Mouse (Mus musculus) midbrain, postnatal 0 days (tissue): Measurements from ENCODE around the gene Dlgap5. TPM values are rescaled to one million over a fixed set of nuclear protein-coding genes. Genes with fewer than 3 reads are reported as not detected.

Experiments used
- ATAC-seq: fragments of 200-750 bp; cut with Nextera tagmentation; 2 replicates; pipeline ENCODE4 v1.8.0; 2017; ENCODE audit warnings: moderate number of reproducible peaks, mild to moderate bottlenecking, moderate TSS enrichment, moderate library complexity; ENCODE audit not compliant: low FRiP score
- DNase-seq: peaks from one replicate; pipeline ENCODE4 v3.0.0-alpha.2; 2015; ENCODE audit warnings: low spot score
- H3K27ac ChIP-seq: fragments of 300-500 bp; sonication (generic); 2 replicates; pipeline ENCODE4 v1.5.1; 2014; ENCODE audit warnings: low read depth, mild to moderate bottlenecking, low read length, mixed read lengths
- H3K27me3 ChIP-seq: fragments of 300-500 bp; sonication (generic); 2 replicates; pipeline ENCODE4 v1.6.1; 2014; ENCODE audit warnings: low read length, control low read depth, mixed read lengths; ENCODE audit not compliant: insufficient read depth
- H3K36me3 ChIP-seq: fragments of 300-500 bp; sonication (generic); 2 replicates; pipeline ENCODE4 v1.6.1; 2014; ENCODE audit warnings: low read length, control low read depth, mixed read lengths; ENCODE audit not compliant: insufficient read depth
- H3K4me1 ChIP-seq: fragments of 300-500 bp; sonication (generic); 2 replicates; pipeline ENCODE4 v1.6.1; 2014; ENCODE audit warnings: mild to moderate bottlenecking, control low read depth, antibody characterized with exemption, low read length, mixed read lengths; ENCODE audit not compliant: insufficient read depth
- H3K4me2 ChIP-seq: fragments of 300-500 bp; sonication (generic); 2 replicates; pipeline ENCODE4 v1.6.1; 2014; ENCODE audit warnings: low read depth, mild to moderate bottlenecking, low read length, mixed read lengths; ENCODE audit not compliant: poor library complexity, severe bottlenecking
- H3K4me3 ChIP-seq: fragments of 300-500 bp; sonication (generic); 2 replicates; pipeline ENCODE4 v1.5.1; 2014; ENCODE audit warnings: low read depth, mild to moderate bottlenecking, low read length, moderate library complexity
- H3K9ac ChIP-seq: fragments of 300-500 bp; sonication (generic); replicated peaks from 2 replicates; pipeline ENCODE4 v1.6.1; 2014; ENCODE audit warnings: mild to moderate bottlenecking, low read length, moderate library complexity, mixed read lengths; ENCODE audit not compliant: poor library complexity, severe bottlenecking
- H3K9me3 ChIP-seq: fragments of 300-500 bp; sonication (generic); 2 replicates; pipeline ENCODE4 v1.6.1; 2016; ENCODE audit warnings: low read length, control low read depth
- CTCF ChIP-seq: IDR thresholded peaks from 2 replicates; pipeline ENCODE4 v1.5.1; 2016; ENCODE audit warnings: antibody characterized with exemption, mild to moderate bottlenecking
- WGBS: fragments of 180-500 bp; shearing (Covaris S2); extraction: QIAGEN DNeasy Blood & Tissue Kit; methylation state at CpG from one replicate; pipeline ENCODE4 v1.1.7; 2014; 5-methylcytosine and 5-hydroxymethylcytosine counted together
- polyA plus RNA-seq: library from polyadenylated mRNA; unstranded; fragments of >200 nt; fragmentation: Nextera tagmentation; extraction: Ambion mirVana; gene quantifications from 2 replicates; pipeline ENCODE4 v1.2.1, GENCODE M21; 2015
- total RNA-seq: library from RNA; depleted of rRNA; stranded (reverse); fragments of >200 nt; gene quantifications from 2 replicates; pipeline ENCODE4 v1.2.3, GENCODE M21; 2014

The Dlgap5 gene
- total and polyA plus RNA-seq, 2 experiments from 2014 or later: 1.7 to 2.2 TPM

GRCm38 (mm10) chr14:47393354-47394094 is 24.7 kb downstream of the Dlgap5 start:
- Histone ChIP-seq H3K27me3 (no peaks in the 10 kb centered on the region), H3K4me3 (no peak overlapping the region), H3K4me1 (no peaks in the 10 kb centered on the region), H3K36me3 (no peaks in the 10 kb centered on the region), H3K9ac (no peak overlapping the region), H3K9me3 (no peaks in the 10 kb centered on the region), H3K4me2 (no peak overlapping the region), H3K27ac (no peak overlapping the region)
- DNase-seq (no peak), ATAC-seq (no peak)
- WGBS: 95% methylated on average over 10 of the region's 10 CpGs
- TF ChIP-seq CTCF: no peak

- no peak overlapping the region for H3K4me2 ChIP-seq
- no peak overlapping the region for H3K4me3 ChIP-seq
- no peaks in the 10 kb centered on the region for H3K4me1 ChIP-seq
- TF ChIP-seq CTCF: no peak
- no peak overlapping the region for H3K9ac ChIP-seq
- DNase-seq (no peak), ATAC-seq (no peak)
- no peaks in the 10 kb centered on the region for H3K36me3 ChIP-seq
- H3K27ac ChIP-seq: no peak overlapping the region
- WGBS: 84% methylated on average over 11 of the region's 11 CpGs
- H3K9me3 ChIP-seq: no peaks in the 10 kb centered on the region
- H3K27me3 ChIP-seq: no peaks in the 10 kb centered on the region
Measured at GRCm38 (mm10) chr14:47386125-47386524, 32.1 kb downstream of the Dlgap5 start.

DNA sequence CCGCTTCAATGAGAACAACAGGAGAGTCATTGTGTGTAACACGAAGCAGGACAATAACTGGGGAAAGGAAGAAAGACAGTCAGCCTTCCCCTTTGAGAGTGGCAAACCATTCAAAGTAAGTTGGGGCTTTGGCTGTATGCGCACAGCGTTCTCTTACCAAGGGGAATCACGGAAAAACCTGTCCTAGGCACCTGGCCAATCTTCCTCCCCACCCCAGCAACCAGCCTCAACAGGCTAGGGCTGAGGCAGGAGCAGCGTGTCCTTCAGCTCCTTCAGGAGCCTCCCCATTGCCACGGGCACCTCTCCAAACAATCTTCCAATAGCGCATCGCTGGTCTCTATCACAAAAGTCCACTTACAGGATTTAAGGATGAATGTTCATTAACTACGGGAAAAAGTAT is 33.6 kb downstream of the Dlgap5 start:
- ATAC-seq: no peak
- no peak overlapping the region for H3K4me2 ChIP-seq
- no peak overlapping the region for H3K9ac ChIP-seq
- no peak overlapping the region for H3K4me3 ChIP-seq
- no peaks in the 10 kb centered on the region for H3K27me3 ChIP-seq
- no peak overlapping the region for H3K27ac ChIP-seq
- 83% methylated on average over 10 of the region's 10 CpGs for WGBS
- H3K9me3 ChIP-seq: no peaks in the 10 kb centered on the region
- no peaks in the 10 kb centered on the region for H3K4me1 ChIP-seq
- no peak for DNase-seq
- H3K36me3 ChIP-seq: no peaks in the 10 kb centered on the region
- no peak for TF ChIP-seq CTCF

GRCm38 (mm10) chr14:47383911-47384310 is 34.3 kb downstream of the Dlgap5 start:
- no peak overlapping the region for H3K4me3 ChIP-seq
- no peak for TF ChIP-seq CTCF
- no peak for DNase-seq
- H3K27me3 ChIP-seq: no peaks in the 10 kb centered on the region
- H3K9me3 ChIP-seq: no peaks in the 10 kb centered on the region
- no peak for ATAC-seq
- no peak overlapping the region for H3K4me2 ChIP-seq
- no peaks in the 10 kb centered on the region for H3K4me1 ChIP-seq
- H3K27ac ChIP-seq: no peak overlapping the region
- 91% methylated on average over 7 of the region's 7 CpGs for WGBS
- no peaks in the 10 kb centered on the region for H3K36me3 ChIP-seq
- H3K9ac ChIP-seq: no peak overlapping the region

GRCm38 (mm10) chr14:47378336-47378735 is 39.9 kb downstream of the Dlgap5 start:
- 0 out of 2 replicates have a peak, but pooled peaks cover 7% of the 10 kb centered on the region for H3K27me3 ChIP-seq
- H3K4me1 ChIP-seq: peaks cover 7% of the 10 kb centered on the region; the same call in 1 of the 2 replicates
- H3K36me3 ChIP-seq: no peaks in the 10 kb centered on the region
- ATAC-seq (no peak), DNase-seq (no peak)
- H3K9ac ChIP-seq: no peak overlapping the region
- no peak overlapping the region for H3K27ac ChIP-seq
- WGBS: 85% methylated on average over 6 of the region's 7 CpGs
- H3K9me3 ChIP-seq: no peaks in the 10 kb centered on the region
- no peak overlapping the region for H3K4me2 ChIP-seq
- no peak overlapping the region for H3K4me3 ChIP-seq
- TF ChIP-seq CTCF: no peak

GRCm38 (mm10) chr14:47376526-47376925 is 41.7 kb downstream of the Dlgap5 start:
- Histone ChIP-seq H3K36me3 (no peaks in the 10 kb centered on the region), H3K4me3 (no peak overlapping the region), H3K4me2 (no peak overlapping the region), H3K4me1 (peaks cover 7% of the 10 kb centered on the region; the same call in 1 of the 2 replicates), H3K9ac (no peak overlapping the region), H3K9me3 (no peaks in the 10 kb centered on the region), H3K27ac (no peak overlapping the region), H3K27me3 (0 out of 2 replicates have a peak, but pooled peaks cover 7% of the 10 kb centered on the region)
- ATAC-seq: no peak
- WGBS: 69% methylated on average over 2 of the region's 2 CpGs
- TF ChIP-seq CTCF: no peak
- DNase-seq: no peak
